Mouse (Mus musculus) frontal cortex, postnatal 10 days (tissue): ENCODE data around the gene Fanca.
"Not testable (repeated sequence)": the region's sequence is repeated elsewhere in the genome, so short reads cannot be mapped to it uniquely, and the experiment has no call there.

Experiments
- DNase-seq, 2 experiments: peaks; one replicate each; pipeline ENCODE4 v3.0.0; 2022; ENCODE audit warnings: low spot score in 2 of 2, mixed read lengths in 1 of 2

Gene Fanca

GRCm38 (mm10) chr8:123271901-123272300, 46.5 kb downstream of the Fanca start:
- no peak for DNase-seq

- DNase-seq, result no peak
These were observed 47.2 kb downstream of the Fanca start for GRCm38 (mm10) chr8:123271147-123271546.

- DNase-seq, result no peak
These were observed 50.3 kb downstream of the Fanca start for GRCm38 (mm10) chr8:123267926-123268656.

GRCm38 (mm10) chr8:123257593-123257992, 60.8 kb downstream of the Fanca start:
- not testable (repeated sequence) for DNase-seq

GRCm38 (mm10) chr8:123257114-123257513, 61.3 kb downstream of the Fanca start:
- DNase-seq, result no peak

GRCm38 (mm10) chr8:123255170-123255569, 63.2 kb downstream of the Fanca start:
- no peak for DNase-seq

- DNase-seq, result peak; percentile 68 to 85
These were observed 64.1 kb downstream of the Fanca start, which contains the start of the genes Zfp276 and Vps9d1 for GRCm38 (mm10) chr8:123254099-123254885. Gene Zfp276, plus strand, starts transcription at chr8:123254195. Gene Vps9d1, minus strand, starts transcription at chr8:123254348.

GRCm38 (mm10) chr8:123253451-123254098, 64.8 kb downstream of the Fanca start:
- DNase-seq, result no peak

- DNase-seq, result no peak
These were observed 65.5 kb downstream of the Fanca start for GRCm38 (mm10) chr8:123252925-123253324.

- DNase-seq, result no peak
These were observed 67.4 kb downstream of the Fanca start for GRCm38 (mm10) chr8:123250940-123251339.

GRCm38 (mm10) chr8:123248596-123248995, 69.8 kb downstream of the Fanca start:
- peak in 1 of 2 experiments; percentile 13 for DNase-seq

- no peak for DNase-seq
These were observed 70.6 kb downstream of the Fanca start for GRCm38 (mm10) chr8:123247748-123248147.

- no peak for DNase-seq
These were observed 72.8 kb downstream of the Fanca start for GRCm38 (mm10) chr8:123245543-123245942.

GRCm38 (mm10) chr8:123244382-123244781, 74.0 kb downstream of the Fanca start:
- no peak for DNase-seq

GRCm38 (mm10) chr8:123243053-123243452, 75.3 kb downstream of the Fanca start:
- DNase-seq, result no peak

GRCm38 (mm10) chr8:123242107-123242923, 76.1 kb downstream of the Fanca start:
- DNase-seq, result no peak

GRCm38 (mm10) chr8:123239398-123239797, 79.0 kb downstream of the Fanca start:
- DNase-seq, result no peak

- peak; percentile 79 to 83 for DNase-seq
These were observed 82.6 kb downstream of the Fanca start, which contains the start of gene Spata2l for GRCm38 (mm10) chr8:123235520-123236497. Gene Spata2l, minus strand, starts transcription at chr8:123236233.

- peak; percentile 79 to 81 for DNase-seq
These were observed 83.4 kb downstream of the Fanca start for GRCm38 (mm10) chr8:123234918-123235519.

GRCm38 (mm10) chr8:123233760-123234159, 84.6 kb downstream of the Fanca start:
- no peak for DNase-seq
